Mouse (Mus musculus) splenic B cell, adult 2 months (primary cell): Measurements from ENCODE around the gene Mat2a.

Experiments
- DNase-seq: peaks from one replicate; pipeline ENCODE4 v3.0.0-alpha.2; 2011; ENCODE audit warnings: low read depth, low spot score
- H3K27me3 ChIP-seq: 2 replicates; pipeline ENCODE4 v1.6.1; 2012; ENCODE audit warnings: mild to moderate bottlenecking, low read length, moderate library complexity, mixed read lengths; ENCODE audit not compliant: control insufficient read depth, poor library complexity, insufficient read depth, severe bottlenecking
- H3K36me3 ChIP-seq: 2 replicates; pipeline ENCODE4 v1.6.1; 2012; ENCODE audit warnings: mild to moderate bottlenecking, low read length, moderate library complexity, mixed read lengths; ENCODE audit not compliant: control insufficient read depth, poor library complexity, insufficient read depth, severe bottlenecking

Gene Mat2a

DNA sequence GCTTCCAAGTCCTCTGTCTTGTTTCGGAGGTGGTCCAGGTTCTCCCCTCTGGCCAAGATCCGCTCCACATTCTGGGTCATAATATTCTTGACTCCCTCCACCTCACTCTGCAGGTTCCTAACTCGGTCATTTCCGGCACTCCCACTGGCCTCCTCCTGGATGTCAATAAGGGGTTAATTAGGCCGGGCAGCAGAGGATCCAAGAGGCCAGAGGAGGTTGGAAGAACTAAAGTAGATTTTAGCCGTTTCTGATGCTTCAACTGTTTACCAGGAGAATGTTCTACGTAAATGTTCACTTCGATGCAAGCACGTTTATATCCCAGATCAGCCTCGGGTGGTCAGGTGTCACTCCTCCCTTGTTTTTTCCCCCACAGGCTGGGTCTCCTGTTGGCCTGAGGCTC lies 51.1 kb downstream of the Mat2a start:
- peaks cover 9% of the 10 kb centered on the region for H3K36me3 ChIP-seq
- no peak for DNase-seq
- H3K27me3 ChIP-seq, result no peaks in the 10 kb centered on the region

- H3K36me3 ChIP-seq, result peaks cover 9% of the 10 kb centered on the region
- no peaks in the 10 kb centered on the region for H3K27me3 ChIP-seq
- DNase-seq, result no peak
These were observed 51.5 kb downstream of the Mat2a start for GRCm38 (mm10) chr6:72387816-72388215.

GRCm38 (mm10) chr6:72386561-72386960 lies 52.8 kb downstream of the Mat2a start:
- Histone ChIP-seq H3K36me3 (peaks cover 9% of the 10 kb centered on the region), H3K27me3 (no peaks in the 10 kb centered on the region)
- DNase-seq, result no peak

DNA sequence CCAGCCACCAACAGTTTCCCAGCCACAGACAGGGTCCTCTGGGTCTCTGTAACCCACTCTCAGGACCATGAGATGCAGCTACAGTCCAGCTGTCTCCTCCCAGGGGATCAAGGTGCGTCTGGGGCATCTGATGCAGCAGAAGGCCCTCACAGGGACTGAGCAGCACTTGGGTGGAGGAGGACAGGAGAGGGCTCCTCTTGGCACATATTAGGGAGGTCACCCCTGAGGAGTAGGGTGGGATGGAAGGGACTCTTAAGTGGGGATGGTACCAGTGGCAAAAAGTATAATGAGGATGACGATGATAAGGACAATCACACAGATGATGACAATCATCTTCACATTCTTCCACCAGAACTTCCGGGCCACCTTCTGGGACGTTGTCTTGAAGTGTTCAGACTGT lies 54.1 kb downstream of the Mat2a start:
- no peaks in the 10 kb centered on the region for H3K27me3 ChIP-seq
- DNase-seq, result no peak
- H3K36me3 ChIP-seq, result peaks cover 9% of the 10 kb centered on the region

DNA sequence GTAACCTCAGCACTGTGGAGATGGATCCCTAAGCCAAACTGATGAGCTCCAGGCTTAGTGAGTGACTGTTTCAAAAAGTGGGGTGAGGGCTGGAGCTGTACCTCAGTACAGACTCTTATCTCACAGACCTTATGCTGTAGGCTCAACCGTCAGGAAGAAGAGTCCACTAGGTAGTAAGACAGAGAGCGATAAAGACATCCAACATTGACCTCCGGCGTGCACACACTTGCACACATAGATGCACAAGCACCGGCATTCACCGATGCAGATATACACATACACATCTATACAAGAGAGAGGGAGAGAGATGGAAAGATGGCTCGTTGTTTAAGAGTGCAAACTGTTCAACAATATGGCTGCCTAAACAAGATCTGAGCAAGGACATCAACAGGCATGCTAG lies 55.4 kb downstream of the Mat2a start:
- no peak for DNase-seq
- peaks cover 9% of the 10 kb centered on the region for H3K36me3 ChIP-seq

GRCm38 (mm10) chr6:72383142-72383820 lies 56.1 kb downstream of the Mat2a start:
- Histone ChIP-seq H3K36me3 (peaks cover 9% of the 10 kb centered on the region), H3K27me3 (no peaks in the 10 kb centered on the region)
- no peak for DNase-seq

More for the DNA sequence above, 55.4 kb downstream of the Mat2a start:
- H3K27me3 ChIP-seq, result no peaks in the 10 kb centered on the region
